Mouse (Mus musculus) brain, adult 2 months (tissue): ENCODE measurements at regions not wholly inside any gene's neighbourhood (a gene's known extent, or its start where the extent isn't known, plus 50 kb on each side); places are given as distances from the start of the nearest gene placed in this dataset.

Experiments used
- DNase-seq: peaks from one replicate; pipeline ENCODE4 v3.0.0; 2011; ENCODE audit warnings: low read depth, low spot score

DNA sequence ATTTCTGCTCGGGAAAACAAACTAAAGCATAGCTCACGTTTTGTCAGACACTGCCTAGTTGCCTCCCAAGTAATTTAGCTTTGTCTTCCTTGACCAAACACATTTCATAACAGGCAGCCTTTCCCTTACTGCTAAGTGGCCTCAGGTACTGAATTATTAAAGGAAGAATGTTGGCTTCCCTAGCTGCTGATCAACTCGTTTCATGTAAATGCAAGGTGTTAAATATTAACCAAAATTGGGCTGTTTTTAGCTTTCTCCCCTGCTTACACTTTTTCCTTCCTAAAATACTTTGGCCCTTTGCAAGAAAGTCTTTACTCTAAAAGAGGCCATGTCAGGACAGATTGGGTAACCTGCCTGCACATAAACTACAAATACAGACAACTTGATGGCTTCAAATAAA is 265.4 kb downstream of the Pmp22 start:
- DNase-seq: no peak

DNA sequence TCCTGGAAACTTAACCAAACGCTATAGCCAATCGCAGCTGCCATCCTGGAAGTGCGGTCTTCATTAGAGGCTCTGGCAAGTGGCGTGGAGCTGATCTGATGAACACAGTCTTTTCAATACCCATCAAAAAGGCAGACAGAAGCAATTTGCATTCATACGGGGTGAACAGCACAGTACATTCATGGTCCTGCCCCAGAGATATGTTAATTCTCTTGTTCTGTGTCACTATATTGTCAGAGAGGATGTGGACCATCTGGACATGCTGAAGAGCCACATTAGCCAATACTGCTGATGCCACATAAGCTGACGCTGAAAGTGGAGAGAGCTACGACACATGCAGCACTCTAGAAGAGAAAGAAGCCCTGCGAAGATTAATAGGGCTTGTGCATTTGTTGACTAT is 267.6 kb downstream of the Pmp22 start:
- no peak for DNase-seq

DNA sequence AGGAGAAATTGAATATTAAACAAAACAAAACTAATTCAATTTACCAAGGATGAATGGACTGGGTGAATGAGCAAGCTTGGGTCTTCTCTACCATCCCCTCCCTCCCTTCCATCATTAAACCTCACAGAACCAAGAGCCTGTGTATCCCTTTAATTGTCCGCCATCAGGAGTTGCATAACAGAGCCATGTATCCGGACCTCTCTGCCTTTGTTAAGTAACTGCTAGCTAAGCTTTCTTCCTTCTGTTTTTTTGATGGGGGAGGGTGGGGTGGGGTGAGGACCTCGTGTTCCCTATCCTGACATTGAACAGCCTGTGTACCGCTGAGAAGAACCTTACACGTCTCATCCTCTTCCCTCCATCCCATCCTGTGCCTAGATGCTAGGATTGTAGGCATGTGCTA is 274.0 kb downstream of the Pmp22 start:
- no peak for DNase-seq

DNA sequence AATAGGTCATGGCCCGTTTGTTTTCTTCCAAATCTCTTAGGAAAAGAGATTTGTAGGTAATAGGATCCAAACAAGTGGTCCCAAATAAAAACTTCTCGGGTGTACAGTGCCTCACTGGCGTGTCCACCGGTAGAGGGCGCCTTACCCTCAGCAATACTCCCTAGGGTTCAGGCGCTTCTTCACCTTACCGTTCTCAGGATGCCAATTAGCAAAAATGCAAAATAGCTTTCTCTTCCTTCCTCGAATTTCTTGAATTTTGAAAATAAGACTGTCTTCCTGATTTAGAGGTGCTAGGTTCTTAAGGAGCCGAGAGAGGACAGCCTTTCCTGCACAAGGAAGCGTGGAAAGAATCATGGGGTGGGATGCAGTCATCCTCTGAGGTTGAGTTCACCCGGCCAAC is 275.9 kb downstream of the Pmp22 start:
- peak; percentile 77 for DNase-seq

DNA sequence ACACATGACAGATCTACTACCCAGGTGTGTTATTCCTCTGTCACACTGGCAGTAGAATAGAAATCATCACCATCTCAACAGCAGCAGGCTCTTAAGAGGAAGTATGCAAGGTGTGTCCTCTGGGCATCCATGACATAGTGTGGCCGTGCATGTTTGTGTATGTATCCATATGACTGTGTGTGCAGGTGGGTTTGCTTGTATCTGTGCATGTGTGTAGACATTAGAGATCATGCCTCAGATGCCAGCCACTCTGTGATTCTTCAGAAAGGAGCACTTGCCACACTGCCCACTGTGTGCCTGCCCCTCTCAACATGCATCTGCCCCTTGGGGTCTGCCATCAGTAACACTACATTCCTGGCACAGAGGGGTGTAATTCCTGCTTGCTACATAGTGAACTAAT is 280.6 kb downstream of the Pmp22 start:
- no peak for DNase-seq

DNA sequence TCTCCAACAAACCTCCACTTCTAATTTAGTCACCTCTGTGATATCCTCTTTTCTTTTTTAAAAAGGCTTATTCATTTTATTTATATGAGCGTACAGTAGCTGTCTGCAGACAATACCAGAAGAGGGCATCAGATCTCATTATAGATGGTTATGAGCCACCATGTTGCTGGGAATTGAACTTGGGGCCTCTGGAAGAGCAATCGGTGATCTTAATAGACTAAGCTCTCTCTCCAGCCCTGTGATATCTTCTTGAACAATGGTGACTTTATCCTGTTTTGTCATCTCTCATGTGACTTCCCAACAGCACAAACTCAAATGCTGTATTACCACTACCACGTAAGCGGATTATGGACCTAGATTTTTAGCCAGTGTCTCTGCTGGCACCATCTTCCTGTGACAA is 282.1 kb downstream of the Pmp22 start:
- no peak for DNase-seq

DNA sequence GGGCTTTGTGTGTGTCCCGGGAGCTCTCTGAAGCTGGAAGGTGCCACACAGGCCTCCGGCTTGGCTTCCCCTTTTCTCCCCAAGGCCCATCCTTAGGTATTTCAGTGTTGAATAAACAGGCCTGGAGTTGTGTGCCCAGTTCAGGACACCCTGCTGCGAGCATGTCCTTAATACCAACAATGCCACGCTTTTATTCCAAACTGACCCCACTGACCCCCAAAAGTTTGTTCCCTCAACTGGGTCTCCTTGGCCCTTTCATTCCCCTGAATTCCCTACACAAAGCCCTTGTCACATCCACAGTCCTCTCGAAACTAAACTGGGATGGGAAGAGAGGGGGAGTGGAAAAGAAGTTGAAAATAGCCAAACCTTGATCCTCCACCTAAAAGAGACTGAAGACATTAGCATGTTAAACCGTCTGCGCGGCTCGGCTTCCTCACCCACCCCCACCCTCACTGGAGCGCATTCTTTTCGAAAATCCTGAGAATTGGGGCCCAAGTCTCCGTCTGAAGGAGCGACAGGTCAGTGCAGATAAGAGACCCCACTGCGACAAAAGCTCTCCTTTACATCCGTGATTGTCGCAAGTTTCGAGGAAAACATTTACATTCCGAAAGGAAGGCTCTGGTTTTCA is 283.7 kb downstream of the Pmp22 start:
- no peak for DNase-seq

DNA sequence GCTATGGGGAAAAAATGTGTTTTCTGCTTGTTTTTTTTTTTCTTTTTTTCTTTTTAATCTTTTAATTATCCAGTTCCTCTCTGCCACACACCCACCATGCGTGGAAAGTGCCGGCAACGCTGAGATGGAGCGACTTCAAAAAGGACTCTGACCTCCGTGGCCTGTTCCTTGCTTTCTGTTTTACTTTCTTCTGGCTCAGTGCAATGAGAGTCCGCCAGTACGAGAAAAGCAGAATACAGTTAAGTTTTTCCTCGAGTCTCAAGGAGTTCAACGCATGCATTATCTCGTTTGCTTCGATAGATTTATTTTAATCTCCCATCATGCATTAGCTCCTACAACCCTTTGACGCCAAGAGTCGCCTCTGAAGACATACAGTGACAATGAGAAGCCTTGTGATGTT is 284.3 kb downstream of the Pmp22 start:
- DNase-seq: no peak

DNA sequence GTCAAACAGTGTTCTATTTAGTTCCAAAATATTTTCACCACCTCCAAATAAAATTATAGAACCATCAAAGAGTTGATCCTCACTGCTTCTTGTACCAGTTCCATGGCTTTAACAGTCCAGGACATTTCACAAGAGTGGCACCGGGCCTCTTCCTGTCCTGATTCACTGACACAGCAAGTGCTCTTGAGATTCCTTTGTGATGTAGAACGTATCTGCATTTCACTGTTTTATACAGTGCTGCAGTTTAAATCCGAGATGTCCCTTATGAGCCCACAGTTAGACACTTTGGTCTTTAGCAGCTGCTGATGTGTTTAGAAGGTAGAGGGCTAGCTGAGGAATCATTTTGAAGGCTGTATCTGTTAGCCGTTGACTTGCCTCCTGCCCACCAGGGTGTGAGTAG is 284.8 kb downstream of the Pmp22 start:
- DNase-seq: no peak

DNA sequence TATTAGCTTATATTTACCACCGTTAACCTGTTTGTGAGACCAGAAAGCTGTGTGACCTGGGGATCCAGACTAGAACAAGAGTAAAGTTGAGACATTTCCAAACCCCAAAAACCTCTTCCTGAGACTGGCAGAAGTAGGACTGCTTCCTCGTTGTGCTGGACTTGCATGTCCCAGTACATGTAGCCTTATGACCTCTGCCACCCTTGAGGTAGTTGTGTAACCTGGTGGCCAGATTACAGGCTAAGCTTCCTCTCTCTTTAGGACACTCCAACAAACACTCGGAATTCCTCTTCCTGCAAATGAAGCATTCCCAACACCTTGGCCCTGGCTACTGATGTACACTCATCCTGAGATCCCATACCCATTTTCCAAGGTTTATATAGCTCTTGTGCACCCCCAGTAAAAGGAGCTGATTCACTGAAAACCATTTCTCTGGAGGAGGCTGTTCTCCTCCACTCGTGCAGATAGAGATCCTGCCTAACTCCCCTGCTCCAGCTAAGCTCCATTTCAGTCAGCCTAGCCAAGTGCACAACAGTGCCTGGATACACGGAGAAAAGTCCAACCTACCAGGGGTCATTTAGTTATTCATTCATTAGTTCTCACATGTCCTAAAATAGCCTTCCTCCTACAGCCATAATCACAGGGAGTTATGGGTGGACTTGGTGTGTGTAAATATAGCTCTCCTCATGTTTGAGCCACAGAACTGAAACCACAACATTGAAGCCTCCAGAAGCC is 289.4 kb downstream of the Pmp22 start:
- no peak for DNase-seq

DNA sequence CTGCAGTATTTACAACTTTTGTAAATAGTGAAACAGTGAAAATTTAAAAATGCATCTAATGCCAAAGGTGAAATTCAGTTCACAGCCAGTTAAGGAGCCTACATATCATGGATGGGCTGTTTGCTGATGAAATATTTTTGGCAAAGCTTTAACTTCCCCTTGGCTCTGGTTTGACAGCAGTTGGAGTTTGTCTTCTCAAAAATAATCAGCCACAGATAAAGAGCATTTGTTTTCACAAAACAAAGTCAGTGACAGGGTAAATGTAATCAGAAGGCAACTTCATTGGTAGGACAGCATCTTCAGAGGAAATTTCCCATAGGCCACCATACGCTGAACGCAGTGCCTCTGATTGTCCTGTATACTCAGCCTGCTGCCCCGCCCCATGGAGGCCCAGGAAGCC is 291.6 kb downstream of the Pmp22 start:
- no peak for DNase-seq

DNA sequence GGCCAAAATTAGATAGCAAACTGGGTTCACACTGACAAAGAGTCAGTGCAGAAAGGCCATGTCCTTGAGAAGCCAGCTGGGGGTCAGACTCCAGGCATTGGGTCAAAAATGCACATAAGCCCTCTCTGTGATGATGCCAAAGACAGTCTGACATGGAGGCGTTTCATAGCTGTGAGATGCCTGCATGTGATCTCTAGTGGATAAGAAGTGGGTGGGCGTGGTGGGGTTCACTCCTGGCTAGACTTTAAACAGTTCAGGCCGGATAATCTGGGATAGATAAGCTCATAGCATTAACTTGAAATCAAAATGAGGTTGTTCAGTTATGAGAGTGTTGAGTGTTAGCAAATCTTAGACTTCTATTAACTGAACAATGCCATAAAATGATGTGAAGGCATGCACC is 293.3 kb downstream of the Pmp22 start:
- no peak for DNase-seq

DNA sequence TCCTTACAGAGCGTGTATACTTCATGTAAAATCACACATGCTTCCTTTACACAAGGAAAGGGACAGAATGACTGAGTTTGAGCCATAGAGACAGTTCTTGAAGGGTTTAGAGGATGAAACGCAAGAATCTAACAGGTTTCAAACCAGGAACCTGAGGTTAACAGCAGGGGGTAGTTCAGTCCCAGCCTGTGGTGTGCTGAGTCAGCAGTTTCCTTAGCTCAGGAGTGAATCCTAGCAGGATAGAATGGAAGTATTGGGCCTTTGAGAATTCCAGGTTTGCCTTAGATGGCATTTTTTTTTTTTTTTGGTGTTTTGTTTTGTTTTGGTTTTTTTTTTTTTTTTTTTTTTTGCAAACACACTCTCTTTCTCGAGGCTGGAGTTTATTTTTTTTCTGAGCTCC is 295.5 kb downstream of the Pmp22 start:
- no peak for DNase-seq

DNA sequence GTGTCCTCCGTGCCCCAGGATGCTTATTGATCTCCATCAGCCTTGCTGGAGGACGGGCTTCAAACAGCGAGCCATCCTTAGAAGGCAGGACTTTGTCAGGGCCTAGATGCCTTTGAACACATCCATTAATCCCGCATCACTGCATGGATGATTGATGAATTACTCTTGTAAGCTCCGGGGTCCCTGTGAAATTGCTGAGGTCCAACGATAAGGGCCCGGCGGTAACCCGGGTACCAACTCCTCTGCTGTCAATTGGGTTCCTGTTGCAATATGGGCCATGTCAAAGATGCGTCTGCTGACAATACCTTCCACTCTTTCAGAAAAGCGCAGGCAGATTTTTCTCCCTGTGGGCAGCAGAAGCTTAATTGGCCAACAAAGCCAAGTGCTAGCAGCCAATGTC is 297.0 kb downstream of the Pmp22 start:
- DNase-seq: no peak

DNA sequence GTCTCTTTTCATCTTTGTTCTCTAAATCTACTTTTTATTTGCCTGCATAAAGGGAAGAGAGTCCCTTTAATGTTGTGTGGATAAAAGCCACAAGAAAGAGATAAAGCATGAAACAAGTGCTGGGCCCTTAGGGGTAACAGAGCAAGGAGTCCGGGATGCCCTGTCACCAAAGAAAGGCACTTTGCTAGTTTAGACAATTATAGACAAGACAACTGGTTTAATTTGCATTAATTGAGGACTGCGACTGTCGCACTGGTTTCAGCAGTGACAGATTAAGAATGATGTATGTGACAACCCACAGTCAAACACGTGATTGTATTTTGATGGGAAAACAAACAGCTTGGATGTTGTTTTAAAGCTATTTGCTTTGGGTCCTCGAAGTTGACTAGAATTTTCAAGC is 325.0 kb downstream of the Pmp22 start:
- no peak for DNase-seq

DNA sequence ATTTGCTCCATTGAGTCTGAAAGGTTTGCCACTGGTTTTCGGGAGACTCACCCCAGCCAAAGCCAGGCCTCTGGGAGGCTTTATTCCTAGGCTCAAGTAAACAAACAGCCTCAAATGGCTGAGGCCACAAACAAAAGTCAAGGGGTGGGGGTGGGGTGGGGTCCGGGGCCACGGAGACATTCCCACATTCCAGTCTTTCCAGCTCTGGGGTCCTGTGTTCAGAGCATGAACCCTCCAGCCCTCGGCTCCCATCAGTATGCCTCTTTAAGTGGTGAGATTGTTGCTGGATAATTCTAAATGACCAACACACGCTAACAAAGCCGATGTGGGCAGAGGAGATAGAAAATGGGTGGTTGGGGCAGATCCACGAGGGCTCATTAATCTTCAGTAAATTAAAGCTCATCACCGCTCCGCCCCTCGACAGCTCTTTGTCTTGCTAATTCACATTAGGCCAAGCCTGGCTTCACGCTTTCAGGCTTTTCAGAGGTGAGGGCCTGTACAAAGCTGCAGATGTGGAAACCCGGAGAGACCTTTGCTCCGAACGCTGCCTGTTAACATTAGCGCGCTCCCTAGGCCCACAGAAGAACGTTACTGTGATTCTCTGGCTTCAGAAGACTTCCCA is 326.2 kb downstream of the Pmp22 start:
- DNase-seq: no peak

DNA sequence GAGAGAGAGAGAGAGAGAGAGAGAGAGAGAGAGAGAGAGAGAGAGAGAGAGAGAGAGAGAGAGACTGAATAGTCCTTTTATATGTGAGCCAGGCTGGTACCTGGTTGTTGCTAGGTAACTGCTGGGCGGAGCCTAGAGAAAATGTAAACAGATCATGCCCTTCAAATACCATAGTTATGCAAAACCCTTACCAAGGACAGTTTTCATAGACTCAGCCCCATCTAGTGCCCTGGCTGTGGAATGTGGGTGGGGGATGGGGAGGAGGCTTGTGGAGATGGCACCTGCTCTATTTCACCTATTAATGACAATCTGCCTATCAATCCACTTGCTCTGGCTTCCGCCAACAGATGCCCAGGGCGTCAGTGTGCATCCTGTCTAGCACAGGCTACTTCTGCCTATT is 327.6 kb downstream of the Pmp22 start:
- no peak for DNase-seq

DNA sequence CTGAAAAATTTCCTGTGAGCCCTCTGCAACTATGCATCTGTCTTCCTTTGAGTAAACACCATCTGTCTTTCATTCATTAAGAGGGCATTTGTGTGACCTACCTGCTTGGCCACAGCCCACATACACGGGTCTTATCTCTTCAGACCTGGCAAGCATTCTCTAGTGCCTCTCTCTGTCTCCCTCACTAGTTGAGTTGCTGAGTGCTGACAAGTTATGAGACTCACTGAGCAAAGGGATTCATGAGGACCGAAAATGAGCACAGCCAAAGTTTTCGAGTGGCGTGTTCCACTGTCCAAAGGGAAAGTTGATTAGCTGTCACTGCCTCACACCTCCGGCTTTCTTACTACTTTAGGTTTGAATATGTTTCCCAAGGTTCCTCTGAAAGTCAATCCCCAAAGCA is 328.5 kb downstream of the Pmp22 start:
- DNase-seq: no peak

DNA sequence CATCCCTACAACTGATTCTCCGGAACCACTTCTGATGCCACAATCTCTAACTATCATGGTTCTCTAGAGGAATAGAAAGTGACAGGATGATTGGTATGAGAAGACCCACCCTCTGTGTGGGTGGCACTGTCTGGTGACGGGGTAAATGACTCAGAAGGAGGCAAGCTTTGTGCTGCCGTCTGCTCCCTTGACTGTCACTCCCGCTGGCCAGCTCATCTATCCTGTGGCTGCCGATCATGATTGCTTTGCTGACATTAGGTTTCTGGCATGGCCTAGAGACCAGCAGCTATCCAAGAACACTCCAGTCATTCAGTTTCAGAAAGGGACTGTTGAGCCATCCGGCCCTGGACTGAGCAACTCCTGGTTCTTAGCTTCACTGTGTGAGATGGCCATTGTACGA is 331.4 kb downstream of the Pmp22 start:
- peak; percentile 6 for DNase-seq

DNA sequence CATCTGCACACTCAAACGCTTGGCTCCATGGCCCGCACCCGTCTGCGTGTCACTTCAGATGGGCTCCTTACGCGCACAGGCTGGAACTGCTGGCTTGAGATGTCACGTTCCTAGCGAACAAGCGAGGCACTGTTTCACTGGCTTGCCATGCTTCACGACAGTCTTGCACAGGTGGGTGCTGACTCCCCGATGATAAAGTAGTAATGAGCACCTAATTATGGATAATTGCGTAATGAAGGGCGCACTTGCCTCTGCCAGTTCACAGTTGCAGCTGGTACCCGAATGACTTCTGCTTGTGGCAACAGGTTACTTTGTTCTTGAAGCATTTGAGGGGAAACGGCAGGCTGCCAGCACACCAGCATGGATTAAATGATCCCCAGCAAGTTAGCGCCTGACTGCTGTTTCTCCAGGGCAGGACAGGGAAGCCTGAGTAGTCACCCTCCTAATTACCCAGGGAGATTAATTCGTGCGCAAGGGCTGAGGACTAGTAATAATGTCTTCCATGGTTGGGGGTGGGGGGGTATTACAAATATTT is 335.1 kb downstream of the Pmp22 start:
- peak; percentile 9 for DNase-seq

DNA sequence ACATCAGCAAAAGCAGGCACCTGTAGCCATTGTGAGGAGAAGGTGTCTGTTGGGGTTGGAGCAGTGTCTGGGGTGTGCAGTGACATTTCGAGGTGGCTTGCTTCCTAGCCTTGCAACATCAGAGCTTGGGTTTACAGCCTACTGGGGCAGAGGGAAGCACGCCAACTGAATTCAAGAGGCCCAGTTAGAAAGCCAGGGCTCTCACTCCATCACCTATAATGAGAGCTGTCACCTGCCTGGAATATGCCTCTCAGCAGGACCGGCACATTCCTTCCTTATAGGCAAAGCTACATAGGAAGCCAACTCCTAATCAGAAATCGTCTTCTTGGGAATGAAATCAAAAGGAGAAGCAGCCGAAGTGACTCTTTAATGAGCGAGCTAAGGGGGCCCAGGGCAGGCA is 337.2 kb downstream of the Pmp22 start:
- DNase-seq: no peak

DNA sequence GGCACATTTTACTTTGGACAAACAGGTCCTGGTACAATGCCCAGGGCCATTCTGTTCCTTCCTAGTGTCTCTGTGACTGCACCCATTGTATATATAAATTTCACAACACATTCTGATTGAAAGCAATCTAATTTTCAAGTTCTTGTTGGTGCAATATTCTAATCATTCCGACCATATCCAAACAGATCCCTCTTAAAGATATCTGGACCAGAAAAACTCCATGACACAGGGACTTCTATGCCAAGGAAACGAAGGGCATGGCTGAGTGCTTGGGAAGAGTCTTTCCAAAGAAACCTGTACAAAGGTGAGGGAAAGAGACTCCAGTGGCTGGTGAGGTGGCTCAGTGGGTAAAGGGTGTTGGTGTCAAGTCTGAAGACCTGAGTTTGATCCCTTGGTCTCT is 337.8 kb downstream of the Pmp22 start:
- no peak for DNase-seq

DNA sequence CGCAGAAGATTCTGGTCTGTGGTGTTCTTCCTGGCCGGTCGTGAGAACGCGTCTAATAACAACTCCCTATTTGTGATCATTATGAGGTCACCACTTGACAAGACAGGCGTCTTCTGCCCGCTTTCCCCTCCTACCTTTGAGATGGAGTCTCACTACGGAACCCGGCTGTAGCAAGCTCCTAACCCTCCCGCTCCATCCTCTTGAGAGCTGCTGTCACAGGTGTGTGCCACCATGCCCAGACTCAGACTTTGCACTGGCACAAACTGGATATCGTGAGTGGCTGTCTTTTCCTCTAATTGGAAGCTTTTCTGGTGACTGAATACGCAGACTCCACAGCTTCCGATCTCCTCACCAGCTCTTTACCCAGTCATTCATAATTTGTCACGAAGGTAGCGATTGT is 346.0 kb downstream of the Pmp22 start:
- no peak for DNase-seq
